Mouse (Mus musculus) gastrocnemius, postnatal 10 days (tissue): ENCODE data around the gene Ankrd44. TPM values are rescaled to one million over a fixed set of nuclear protein-coding genes. Genes with fewer than 3 reads are reported as not detected.
"Not testable (repeated sequence)": the region's sequence is repeated elsewhere in the genome, so short reads cannot be mapped to it uniquely, and the experiment has no call there.

Experiments used
- DNase-seq: peaks from one replicate; pipeline ENCODE4 v3.0.0; 2021; ENCODE audit warnings: mixed read lengths
- long read RNA-seq, 2 experiments: library from polyadenylated mRNA; stranded (forward); transcript quantifications; one replicate each; pipeline ENCODE4 v2.0.0; 2021
- total RNA-seq, 2 experiments: library from RNA; stranded (reverse); gene quantifications; 2 replicates each; pipeline ENCODE4 v1.2.3; 2021

Gene Ankrd44
- total RNA-seq: 10 to 100 TPM; 14.5 to 16.9 TPM
- long read RNA-seq, experiment 1, full-length matches to known transcripts: 1 of 2 reads
- long read RNA-seq, experiment 1, partial matches to known transcripts: 1 of 2 reads
- long read RNA-seq, experiment 1, other reads (novel, unspliced or antisense): 0 of 2 reads
- long read RNA-seq, experiment 2, partial matches to known transcripts: 0 of 3 reads
- long read RNA-seq, experiment 2, other reads (novel, unspliced or antisense): 3 of 3 reads

DNA sequence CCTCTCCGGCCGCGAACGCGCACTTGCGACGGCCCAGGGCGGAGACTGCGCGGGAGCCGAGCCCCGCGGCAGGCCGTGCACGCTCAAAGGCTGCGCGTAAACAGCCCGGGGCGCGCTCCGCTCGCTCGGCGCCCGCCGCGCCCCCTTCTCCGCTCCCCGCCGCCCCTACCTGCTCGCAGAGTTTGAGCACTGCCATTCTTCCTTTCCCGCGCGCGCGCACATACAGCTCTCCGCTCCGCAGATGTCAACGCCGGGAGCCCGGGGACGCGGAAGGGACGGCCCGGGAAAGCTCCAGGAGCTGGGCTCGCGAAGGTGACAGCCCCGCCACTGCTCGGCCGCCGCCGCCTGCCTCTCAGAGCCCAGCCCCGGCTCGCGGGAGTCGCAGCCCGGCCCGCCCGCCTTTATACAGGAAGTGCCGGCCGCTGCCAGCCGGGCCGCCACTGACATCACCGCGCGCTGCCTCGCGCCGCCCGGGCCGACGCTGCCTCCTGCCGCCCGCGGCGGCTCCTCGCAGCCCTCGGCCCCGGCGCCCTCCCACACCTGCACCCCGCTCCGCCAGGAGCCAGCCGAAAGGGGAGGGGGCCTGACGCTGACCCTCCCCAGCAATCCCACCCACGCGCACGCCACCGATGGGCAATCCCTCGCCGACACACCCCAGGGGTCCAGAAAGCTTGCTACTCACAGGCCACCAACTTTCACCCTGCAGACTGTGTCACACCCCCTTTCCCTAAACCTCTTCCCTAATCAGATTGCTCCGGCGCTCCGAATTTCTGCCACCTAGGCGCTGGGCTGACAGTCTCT, at the start of gene Ankrd44:
Ankrd44 (minus strand) TSS at position 417 of the 801 bp plus-strand sequence.
- DNase-seq: peak; percentile 87

DNA sequence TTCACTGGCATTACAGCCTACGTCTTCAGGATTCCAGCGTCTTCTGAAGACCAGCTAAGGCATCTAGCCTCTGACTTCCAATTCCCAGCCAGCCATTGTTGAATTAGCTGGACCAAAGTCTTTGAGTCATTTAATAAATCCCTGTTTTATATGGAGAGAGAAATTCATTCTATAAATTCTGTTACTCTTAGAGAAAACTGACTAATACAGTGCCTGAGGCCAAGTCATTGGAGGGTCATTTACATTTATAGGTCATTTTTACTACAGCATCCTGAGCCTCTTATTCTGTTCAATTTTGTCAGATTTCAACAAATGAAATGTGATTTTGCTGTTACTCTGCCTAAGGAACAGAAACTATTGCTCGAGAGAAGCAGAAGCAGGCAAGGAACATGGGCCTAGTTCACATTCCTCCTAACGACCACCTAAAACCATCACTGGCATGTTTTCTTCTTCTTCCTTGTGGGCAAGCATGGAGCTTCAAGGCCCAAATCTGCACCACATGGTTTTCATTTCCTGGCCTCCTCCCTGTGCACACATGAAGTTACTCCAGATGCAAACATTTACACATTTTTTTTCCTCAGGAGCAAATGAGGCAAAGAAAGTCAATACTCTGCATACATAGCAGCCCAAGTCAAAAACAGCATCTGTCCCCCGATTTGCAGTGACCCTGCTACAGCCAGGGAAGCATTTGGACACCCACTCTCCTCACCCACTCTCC, 45.7 kb upstream of the Ankrd44 start:
- DNase-seq: no peak

DNA sequence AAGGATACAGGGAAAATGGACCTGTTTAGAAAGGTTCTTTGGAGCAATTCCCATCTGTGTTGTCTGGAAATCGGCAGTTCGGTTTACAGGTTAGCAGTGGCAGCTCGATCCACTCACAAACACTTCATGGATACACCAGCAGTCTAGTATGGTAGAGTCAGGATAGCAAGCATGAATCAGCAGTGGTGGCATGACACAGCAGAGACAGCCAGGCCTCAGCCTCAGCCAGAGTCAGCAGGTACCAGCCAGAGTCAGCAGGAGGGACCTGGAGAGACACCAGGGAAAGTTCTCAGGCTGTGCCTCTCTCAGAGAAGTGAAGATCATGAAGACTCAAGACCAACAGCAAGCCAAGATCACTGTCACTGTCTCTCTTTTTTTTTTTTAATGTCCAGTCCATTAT, 40.7 kb upstream of the Ankrd44 start:
- no peak for DNase-seq

DNA sequence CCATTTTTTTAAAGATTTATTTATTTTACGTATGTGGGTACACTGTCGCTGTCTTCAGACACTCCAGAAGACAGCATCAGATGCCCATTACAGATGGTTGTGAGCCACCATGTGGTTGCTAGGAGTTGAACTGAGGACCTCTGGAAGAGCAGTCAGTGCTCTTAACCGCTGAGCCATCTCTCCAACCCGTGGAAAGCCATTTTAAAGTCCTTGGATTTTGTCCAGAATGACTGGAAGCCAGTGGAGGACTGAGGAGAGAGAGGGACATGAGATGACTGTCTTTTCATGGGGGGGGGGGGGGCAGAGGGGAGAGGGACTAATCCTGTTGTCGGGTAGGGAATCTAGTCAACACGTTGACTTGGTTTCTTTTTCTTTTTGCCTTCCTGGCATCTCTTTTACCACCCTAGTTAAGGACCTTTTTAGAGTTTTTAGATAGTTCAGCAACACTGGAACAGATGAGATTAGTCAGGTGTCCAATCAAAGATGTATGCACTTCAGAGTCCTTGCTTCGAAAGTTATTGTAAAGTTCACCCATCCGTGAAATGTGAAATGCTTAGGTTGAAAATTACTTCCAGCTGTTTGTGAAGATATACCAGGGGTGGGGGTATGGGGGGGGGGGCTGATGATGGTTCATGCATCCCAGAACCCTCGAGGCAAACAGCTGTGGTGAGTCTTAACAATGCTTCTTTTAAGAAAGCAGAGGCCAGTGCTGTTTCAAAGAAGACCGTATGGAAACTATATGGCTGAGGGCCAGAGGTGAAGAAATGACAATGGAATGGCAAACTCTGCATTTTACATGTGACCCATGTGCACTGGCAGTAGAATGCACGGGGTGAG, 39.2 kb upstream of the Ankrd44 start:
- no peak for DNase-seq

DNA sequence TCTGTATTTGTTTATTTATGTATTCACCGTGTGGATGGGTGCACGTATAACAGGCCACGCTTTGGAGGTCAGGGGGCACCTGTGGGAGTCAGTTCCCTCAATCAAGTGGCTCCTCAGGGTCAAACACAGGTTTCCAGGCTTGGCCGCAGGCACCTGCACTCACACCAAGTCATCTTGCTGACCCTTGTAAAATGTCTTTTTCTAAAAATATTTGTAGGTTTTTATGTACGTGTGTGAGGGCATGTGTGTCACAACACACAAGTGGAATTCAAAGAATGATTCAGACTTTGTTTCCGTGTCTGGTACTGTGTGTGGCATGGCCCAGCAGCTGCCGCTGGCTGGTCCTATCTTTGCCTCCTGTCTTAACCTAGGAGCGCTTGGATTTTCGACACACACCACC, 35.5 kb upstream of the Ankrd44 start:
- no peak for DNase-seq

DNA sequence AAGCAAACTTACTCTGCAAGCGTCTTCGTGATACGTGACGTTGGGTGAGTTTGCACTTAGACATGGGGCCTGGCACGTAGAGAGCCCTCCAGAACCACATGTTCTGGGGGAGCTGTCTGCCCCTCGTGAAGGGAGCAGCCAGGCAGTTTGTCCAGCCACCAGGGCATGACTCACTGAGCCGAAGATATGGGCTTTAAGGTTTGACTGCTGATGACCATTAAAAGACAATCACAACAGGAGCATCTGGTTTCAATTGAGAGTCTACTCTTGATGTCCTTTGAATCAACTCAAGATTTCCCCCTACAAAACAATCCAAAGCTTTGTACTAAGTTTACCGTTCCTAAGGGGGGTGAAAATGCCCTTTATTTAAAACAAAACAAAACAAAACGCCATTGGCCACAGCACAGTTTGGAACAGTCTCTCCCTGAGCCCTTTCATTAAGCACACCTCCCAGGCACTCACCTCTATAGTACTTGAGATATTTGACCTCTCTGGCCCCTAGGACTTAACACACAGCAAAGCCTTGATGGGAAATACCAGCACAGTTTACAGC, 34.5 kb upstream of the Ankrd44 start:
- no peak for DNase-seq

DNA sequence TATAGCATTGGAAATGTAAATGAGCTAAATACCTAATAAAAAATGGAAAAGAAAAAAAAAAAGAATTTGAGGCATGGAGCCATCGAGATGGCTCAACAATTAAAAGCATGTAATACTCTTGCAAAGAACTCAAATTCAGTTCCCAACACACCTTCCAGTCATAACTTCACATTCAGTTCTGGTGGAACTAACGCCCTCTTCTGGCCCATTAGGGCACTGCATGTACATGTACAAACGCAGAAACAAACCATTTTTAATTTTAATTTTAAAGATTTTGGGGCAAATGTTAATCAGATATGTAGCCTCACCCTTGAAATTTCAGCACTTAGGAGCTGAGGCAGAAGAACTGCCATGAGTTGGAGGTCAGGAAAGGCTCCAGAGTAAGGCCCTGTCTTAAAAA, 32.3 kb upstream of the Ankrd44 start:
- no peak for DNase-seq

DNA sequence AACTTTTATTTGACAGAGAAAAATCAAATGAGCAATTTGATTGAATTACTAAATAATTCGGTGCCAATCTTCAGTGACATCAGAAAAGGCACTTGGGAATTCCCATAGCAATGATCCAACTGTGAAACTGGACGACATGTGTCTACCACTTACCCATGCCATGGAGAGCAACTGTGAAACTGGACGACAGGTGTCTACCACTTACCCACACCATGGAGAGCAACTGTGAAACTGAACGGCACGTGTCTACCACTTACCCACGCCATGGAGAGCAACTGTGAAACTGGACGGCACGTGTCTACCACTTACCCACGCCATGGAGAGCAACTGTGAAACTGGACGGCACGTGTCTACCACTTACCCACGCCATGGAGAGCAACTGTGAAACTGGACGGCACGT, 30.8 kb upstream of the Ankrd44 start:
- not testable (repeated sequence) for DNase-seq

DNA sequence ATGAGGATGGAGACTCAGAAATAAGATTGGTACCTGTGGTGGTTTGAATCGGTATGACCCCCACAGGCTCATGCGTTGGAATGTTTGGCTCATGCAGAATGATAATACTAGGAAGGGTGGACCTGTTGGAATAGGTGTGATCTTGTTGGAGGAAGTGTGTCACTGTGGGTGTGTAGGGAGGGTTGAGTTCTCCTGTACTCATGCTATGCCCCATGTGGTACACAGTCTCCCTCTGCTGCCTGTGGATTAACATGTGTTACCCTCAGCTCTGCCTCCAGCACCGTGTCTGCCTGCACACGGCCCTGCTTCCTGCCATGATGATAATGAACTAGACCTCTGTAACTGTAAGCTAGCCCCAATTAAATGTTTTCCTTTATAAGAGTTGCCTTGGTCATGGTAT, 28.7 kb upstream of the Ankrd44 start:
- DNase-seq: no peak

DNA sequence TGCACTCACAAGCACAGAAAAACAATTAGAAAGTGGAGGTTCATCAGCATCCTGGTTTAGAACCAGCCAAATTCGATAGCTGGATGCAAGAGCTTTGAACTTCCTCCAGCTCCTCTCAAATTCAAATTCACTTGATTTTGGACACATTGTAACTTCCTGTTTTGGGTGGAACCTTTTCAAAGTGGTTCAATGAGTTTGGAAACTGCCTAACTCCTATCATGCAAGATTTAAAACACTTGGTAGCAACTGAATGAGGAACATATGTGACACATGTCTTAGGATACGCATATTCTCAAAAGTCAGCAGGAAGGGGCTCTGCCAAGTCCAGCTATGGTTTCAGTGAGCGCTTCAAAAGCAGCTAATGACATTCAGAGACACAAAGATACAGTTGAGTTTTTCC, 18.5 kb upstream of the Ankrd44 start:
- no peak for DNase-seq

DNA sequence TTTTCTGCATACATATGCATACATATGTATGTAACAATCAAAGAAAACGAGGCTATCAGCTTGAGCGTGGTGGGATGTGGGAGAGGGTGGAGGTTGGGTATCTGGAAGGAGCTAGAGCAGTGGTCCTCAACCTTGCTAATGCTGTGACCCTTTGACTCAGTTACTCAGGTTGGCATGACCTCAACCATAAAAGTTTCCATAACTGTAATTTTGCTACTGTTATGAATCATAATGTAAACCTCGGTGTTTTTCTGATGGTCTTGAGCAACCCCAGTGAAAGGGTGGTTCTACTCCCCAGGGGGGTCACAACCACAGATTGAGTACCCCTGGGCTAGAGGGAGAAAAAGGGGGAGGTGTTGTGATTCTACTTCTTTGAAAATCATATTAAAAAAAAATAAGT, 9.3 kb upstream of the Ankrd44 start:
- no peak for DNase-seq

DNA sequence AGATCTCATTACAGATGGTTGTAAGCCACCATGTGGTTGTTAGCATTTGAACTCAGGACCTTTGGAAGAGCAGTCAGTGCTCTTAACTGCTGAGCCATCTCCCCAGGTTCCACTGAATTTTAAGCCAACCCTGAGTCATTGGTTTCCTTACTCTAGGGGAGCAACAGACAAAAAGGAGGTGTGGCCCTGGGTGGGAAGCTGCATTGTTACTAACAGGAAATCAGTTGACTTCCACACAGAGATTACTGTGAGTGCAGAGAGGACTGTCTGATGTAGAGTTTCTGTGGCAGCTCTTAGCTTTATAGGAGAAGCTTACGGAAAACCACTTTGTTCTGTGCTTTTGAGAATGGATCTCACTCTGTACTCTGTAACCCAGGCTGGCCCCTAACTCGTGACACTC, 8.7 kb upstream of the Ankrd44 start:
- no peak for DNase-seq

DNA sequence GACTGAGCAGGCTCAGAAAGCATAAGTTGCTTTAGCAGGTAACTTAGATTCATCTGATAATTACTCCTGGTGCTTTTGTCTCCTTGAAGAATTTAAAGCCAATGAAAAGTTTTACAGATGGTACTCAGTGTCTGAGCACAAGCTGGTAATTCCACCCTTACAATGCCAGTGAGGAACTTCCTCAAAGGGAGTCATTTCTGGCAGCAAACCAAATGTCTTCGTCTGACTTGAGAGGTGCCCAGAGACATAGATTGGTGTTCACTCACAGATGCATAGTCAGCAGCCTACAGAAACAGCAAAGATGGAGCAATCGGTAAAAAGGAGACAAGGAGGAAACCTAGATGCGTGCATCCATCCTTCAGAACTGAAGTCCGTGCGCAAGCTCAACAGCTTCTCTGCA, 7.5 kb upstream of the Ankrd44 start:
- DNase-seq: no peak

DNA sequence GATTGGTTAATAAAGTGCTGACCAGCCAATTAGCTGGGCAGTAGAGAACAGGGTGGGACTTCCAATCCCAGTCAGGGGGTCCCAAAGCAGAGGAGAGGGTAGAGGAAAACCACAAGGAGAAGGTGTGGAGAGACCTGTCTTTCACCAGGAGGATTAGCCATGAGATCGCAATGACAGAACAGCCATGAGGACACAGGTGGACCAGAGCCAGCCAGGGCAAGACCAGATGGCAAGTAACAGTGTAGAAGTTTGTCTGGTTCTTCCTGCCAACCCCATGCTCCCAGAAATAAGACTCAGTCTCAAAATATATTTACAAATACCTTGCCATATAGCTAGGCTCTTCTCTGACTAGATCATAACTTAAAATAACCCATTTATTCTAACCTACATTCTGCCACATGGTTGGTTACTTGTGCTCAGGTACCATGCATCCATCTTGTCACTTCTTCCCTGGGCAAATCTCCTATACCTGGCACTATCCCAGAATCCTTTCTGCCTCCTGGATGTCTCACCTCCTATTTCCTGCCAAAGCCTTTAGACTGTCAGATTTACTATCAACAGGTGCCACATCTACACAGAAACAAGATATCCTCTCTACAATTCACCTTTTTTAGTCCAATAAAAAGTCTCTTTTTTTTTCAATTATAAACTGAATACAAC, 6.4 kb upstream of the Ankrd44 start:
- DNase-seq: no peak

DNA sequence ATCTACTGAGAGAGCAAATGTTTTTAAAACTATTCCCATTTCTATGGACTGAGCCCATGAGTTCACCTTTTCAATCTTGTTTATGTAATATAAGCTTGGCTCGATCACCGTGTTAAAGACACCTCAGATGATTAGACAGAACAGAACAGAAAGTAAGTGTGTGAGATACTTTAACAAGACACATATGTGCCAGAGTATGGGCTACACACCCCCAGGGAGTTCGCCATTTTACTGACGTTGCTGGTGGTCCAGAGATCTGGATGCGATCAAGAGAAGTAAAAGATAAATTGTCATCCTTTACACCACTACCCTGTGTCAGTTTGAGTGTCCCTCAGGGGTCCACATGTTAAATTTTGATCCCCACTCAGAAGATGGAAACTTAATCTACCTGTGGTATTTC, 5.0 kb upstream of the Ankrd44 start:
- no peak for DNase-seq

DNA sequence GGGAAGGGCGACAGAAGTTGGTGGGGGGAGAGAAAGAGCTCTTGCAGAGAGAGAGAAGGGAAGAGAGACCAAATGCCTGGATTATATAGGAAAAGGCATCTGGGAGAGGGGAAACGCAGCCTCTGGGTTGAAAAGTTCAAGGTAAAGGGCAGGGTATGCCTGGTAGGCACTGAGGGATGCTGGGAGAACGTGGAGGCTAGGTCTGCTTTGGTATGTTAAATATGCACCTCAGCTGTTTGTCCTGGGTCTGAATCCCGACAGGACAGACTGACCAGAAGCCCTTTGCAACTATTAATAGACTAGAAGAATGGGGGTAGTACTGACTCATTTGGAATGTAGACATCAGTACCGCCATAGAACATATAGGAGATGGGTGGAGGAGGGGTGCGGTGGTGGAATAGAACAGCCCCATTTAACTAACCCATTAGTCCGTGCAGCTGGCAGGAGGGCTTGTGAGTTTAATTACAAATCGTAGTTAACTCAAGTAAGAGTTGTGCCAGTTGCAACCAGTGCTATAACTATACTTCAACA, 4.5 kb upstream of the Ankrd44 start:
- no peak for DNase-seq

DNA sequence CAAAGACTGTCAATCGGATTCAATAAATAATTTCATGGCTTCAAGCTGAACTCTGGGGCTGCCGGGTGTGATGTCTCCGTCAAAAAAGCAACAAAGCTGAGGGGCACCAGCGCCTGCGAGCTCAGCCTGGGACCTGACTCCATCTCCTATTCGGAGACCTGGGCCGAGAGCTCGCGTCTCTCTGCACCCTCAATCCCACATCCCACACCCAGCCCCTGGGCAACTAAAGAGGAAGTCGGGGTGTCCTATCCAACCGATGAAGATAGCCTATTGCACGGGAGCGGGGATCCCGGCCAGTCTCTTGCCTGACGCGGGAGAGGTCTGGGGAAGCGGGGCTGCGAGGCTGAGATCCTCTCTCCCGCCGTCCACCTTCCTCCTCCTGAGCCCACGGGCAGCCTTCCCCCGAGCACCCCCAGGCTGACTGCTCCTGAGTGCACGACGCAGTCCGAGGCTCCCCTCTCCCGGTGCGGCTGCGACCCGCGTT, 694 bp downstream of the Ankrd44 start:
- no peak for DNase-seq

DNA sequence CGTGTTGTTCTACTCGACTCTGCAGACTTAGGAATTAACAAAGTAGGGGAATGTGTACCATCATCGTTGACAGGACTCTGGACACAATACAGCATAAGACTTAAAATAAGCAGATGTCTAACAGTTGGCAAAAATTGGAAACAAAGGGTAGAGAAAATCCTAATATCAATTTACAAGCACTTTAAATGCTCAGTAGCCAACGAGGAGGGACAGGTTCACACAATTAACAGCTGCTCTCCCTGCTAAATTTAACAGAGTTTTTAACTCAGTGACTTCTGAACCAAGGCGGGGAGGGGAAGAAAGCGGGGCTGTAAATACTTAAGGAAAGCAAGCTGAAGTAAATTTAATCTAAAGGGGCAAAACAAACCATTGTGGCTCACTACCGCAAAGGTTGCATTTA, 1.4 kb downstream of the Ankrd44 start:
- no peak for DNase-seq

DNA sequence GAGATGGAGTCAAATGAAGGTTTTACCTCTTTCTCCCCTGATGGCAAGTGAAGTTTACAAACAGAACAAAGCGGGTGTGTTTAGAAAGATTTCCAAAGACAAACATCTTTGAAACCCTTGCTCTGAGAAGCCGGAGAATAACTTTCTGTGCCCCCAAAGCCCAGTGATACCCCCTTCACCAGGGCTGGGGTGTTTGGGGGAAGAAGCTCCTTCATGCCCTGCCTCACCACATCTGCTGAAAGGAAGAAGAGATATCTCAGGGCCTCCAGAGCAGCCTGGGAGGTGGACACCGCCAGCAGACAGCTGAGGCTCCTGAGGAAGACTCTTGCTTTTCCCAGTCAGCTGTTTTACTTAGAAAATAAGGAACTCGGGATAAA, 1.9 kb downstream of the Ankrd44 start:
- DNase-seq: no peak

DNA sequence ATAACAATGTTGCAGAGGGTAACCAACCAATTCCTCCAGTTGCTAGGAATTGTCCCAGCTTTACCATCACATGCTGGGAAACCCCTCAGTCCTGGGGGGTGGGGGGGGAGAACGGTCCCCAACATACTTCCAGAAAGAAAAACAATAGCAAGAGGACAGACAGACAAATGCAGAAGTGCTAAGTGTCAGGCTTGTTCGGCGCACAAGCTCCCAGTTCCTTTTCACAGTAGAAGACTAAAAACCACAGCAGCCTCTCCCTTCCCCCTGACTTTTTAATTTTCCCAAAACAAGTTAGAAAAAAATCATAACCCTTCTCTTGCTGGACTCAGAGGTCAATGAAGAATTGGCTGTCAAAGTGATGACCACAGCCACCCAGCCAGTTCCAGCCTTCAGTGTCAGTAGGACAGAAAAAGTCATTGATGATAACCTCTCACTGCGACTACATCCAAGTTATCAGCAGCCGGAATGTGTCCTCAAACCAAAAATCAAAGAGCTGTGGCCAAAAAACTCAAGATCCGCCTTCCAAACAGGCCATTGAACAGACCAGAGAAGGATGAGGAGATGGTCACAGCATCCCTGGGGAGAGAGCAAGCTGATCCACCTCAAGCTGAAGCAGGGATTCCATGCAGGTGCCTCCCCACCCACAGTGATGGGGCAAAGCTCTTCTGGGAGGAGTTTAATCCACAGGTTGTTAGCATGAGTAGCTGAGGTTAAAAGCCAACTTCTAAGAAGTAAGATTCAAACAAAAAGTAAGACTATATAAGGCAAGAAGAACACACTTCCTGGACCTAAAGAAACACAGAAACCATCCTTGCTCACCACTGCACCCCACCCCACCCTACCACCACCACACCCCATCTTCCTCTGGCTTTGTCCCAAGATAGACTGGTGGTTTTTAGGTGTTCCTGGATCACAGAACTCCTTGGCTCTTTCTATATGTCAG, 2.5 kb downstream of the Ankrd44 start:
- no peak for DNase-seq
